Mouse (Mus musculus): ENCODE results near the gene Osbp2. TPM values are rescaled to one million over a fixed set of nuclear protein-coding genes. Genes with fewer than 3 reads are reported as not detected.

Osbp2 gene
- polyA plus RNA-seq, 2 experiments from 2014 or later, result not detected

- ATAC-seq, result no peak
Measured at GRCm38 (mm10) chr11:3815951-3816350, 47.8 kb downstream of the Osbp2 start.

- no peak for ATAC-seq
Measured at GRCm38 (mm10) chr11:3813340-3813739, 50.4 kb downstream of the Osbp2 start.

GRCm38 (mm10) chr11:3808162-3808561 lies 55.5 kb downstream of the Osbp2 start:
- no peak for ATAC-seq

GRCm38 (mm10) chr11:3805362-3805761 lies 58.3 kb downstream of the Osbp2 start:
- no peak for ATAC-seq

GRCm38 (mm10) chr11:3804639-3805038 lies 59.1 kb downstream of the Osbp2 start:
- ATAC-seq, result no peak

- no peak for ATAC-seq
Measured at GRCm38 (mm10) chr11:3802057-3802456, 61.6 kb downstream of the Osbp2 start.

GRCm38 (mm10) chr11:3797631-3798215 lies 66.0 kb downstream of the Osbp2 start:
- no peak for ATAC-seq

GRCm38 (mm10) chr11:3790736-3791135 lies 73.0 kb downstream of the Osbp2 start:
- ATAC-seq, result no peak

- no peak for ATAC-seq
Measured at GRCm38 (mm10) chr11:3789919-3790318, 73.8 kb downstream of the Osbp2 start.

GRCm38 (mm10) chr11:3786564-3786963 lies 77.1 kb downstream of the Osbp2 start:
- ATAC-seq, result no peak

GRCm38 (mm10) chr11:3775263-3775644 lies 88.4 kb downstream of the Osbp2 start:
- no peak for ATAC-seq

GRCm38 (mm10) chr11:3774463-3775262 lies 89.0 kb downstream of the Osbp2 start:
- ATAC-seq, result no peak

GRCm38 (mm10) chr11:3773782-3774462 lies 89.8 kb downstream of the Osbp2 start:
- no peak for ATAC-seq

GRCm38 (mm10) chr11:3773136-3773535 lies 90.6 kb downstream of the Osbp2 start:
- ATAC-seq, result no peak

GRCm38 (mm10) chr11:3771348-3771747 lies 92.4 kb downstream of the Osbp2 start:
- no peak for ATAC-seq

- ATAC-seq, result no peak
Measured at GRCm38 (mm10) chr11:3767830-3768229, 95.9 kb downstream of the Osbp2 start.

GRCm38 (mm10) chr11:3766964-3767363 lies 96.7 kb downstream of the Osbp2 start:
- no peak for ATAC-seq

- no peak for ATAC-seq
Measured at GRCm38 (mm10) chr11:3764352-3764751, 99.4 kb downstream of the Osbp2 start.

- ATAC-seq, result no peak
Measured at GRCm38 (mm10) chr11:3761775-3762501, 101.8 kb downstream of the Osbp2 start.

- ATAC-seq, result no peak
Measured at GRCm38 (mm10) chr11:3761339-3761738, 102.4 kb downstream of the Osbp2 start.

GRCm38 (mm10) chr11:3759433-3759832 lies 104.3 kb downstream of the Osbp2 start:
- no peak for ATAC-seq

GRCm38 (mm10) chr11:3755341-3755740 lies 108.4 kb downstream of the Osbp2 start:
- ATAC-seq, result no peak

GRCm38 (mm10) chr11:3754685-3755084 lies 109.0 kb downstream of the Osbp2 start:
- ATAC-seq, result no peak

Measured in activated CD4-positive, CD25-positive, alpha-beta regulatory T cell, adult 4 months (primary cell).